Mouse (Mus musculus): ENCODE results near the gene Cdh23. TPM values are rescaled to one million over a fixed set of nuclear protein-coding genes. Genes with fewer than 3 reads are reported as not detected.

Cdh23 gene
- polyA plus RNA-seq (2012; rRNA removed; ENCODE audit: low replicate concordance) = 2.4 and 9.0 TPM in 2 replicates

DNA sequence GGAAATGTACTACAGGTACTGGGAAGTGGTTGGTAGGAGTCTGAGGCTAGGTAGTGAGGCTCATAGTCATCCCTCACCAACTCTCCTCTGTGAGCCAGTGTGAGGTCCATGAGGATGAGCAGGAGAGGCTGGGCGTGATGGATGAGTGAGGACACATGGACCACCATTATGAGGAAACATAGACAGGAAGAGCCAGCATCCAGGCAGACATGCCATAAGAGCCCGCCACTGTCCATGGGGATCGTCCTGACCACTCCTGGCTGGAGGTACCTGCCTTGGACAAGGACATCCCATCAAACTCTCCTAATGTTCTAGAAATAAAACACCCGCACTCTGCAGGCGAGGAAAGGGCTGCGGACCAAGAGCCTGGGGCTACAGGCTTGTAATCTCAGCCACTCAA is at the start of gene Cdh23:
Gene Cdh23, minus strand, starts transcription at position 101 of the 400 bp plus-strand sequence.

DNA sequence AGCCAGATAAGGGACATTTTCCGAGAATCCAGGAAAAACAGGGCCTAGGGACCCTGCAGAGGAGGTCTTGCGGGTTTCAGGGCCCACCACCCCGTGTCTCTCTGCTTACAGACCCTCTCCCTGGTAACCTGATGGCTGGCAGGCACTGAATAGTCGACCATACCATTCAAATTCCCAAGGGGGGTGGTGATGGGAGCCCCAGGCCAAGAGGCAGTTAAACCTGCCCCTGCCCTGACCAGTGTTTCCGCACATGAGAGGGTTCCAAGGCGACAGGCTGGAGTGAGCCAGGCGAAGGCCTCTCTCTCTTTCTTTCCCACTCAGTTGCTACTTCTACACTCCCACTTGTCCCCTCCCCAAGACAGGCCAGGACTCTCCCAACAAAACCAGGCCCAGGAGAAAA is 296.8 kb downstream of the Cdh23 start, which contains the start of gene Gm17455:
Gene Gm17455, plus strand, starts transcription at position 278 of the 400 bp plus-strand sequence.

DNA sequence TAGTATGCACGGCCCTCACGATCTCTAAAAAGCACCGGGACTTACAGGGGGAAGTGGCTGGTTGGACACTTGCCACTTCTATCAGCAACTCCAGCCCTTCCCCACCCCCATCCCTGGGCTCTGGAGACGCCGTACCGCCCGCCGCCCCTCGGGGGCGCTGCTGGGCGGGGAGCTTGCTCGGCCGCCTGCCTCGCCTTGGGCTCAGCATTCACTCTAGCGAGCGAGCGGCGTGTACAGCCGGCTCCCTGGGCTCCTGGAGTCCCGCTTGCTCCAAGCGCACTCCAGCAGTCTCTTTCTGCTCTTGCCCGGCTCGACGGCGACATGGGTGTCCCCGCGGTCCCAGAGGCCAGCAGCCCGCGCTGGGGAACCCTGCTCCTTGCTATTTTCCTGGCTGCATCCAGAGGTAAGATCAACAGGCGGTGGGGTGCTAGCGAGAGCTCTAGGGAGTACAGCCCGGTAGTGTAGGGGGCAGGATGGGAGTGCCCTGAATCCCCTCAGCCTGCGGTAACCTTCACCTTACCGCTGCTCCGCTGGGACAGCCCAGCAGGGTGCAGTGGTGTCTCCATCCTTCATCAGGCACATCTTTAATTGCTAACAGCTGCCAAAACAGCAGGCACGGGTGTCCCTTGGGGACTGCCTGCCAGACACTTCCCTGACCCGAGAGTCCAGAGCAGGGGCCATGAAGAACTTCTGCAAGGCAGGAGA is 349.4 kb downstream of the Cdh23 start, which contains the start of gene Vsir:
Gene Vsir, plus strand, starts transcription at position 151 of the 705 bp plus-strand sequence.

DNA sequence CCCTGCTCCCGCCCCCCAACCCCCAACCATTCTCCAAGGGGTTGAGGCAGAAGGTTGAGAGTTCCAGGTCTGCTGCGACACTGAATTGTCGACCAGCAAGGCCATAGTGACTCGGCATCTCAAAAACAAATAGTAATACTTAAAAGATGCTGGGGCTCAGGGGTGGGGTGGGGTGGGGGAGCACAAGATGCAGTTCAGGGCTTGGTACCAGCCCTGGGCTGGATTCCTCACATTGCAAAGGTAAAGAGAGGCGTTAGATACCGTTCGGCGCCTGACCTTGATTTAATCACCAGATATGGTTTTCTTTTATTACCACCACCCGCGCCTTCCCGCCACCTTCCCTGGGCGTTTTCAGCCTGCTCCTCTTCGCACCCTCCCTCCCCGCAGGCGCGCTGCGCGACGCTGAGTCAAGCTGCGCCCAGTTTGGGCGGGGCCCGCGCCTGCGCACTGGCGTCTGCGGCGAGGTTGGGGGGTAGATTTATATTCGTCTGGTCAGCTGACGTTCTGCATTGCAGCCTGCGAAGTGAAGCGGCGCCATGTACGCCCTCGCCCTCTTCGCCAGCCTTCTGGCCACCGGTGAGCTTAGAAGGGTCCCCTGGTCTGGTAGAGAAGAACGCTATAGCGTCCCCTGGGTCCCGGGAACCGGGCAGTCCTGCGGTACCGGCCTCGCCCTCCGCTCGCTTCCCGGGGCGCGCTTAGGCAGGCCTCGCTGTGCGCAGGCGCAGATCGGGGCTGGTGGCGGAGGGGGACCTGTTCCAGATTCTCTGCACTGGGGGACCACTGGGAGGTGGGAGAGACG is 418.9 kb downstream of the Cdh23 start, which contains the start of gene Psap:
Gene Psap, plus strand, starts transcription at position 421 of the 799 bp plus-strand sequence.

Other genes starting within 250 kb of the Cdh23 start
- 11.9 and 19.8 TPM in 2 replicates for gene Slc29a3, start 56.3 kb upstream of the Cdh23 start, polyA plus RNA-seq (2012; rRNA removed; ENCODE audit: low replicate concordance)
- 7.8 and 11.1 TPM in 2 replicates for gene Unc5b, start 135.1 kb upstream of the Cdh23 start, polyA plus RNA-seq (2012; rRNA removed; ENCODE audit: low replicate concordance)